Mouse (Mus musculus) lung, adult 2 months (tissue): Measurements from ENCODE around the gene Rims3. TPM values are rescaled to one million over a fixed set of nuclear protein-coding genes. Genes with fewer than 3 reads are reported as not detected.

ENCODE experiments used
- DNase-seq: peaks from one replicate; pipeline ENCODE4 v3.0.0; 2022
- H3K4me1 ChIP-seq: fragments of 200-500 bp; 2 replicates; pipeline ENCODE4 v1.6.1; 2011; ENCODE audit warnings: low read length; ENCODE audit not compliant: control insufficient read depth, insufficient read depth
- H3K4me3 ChIP-seq: fragments of 200-500 bp; replicated peaks from 2 replicates; pipeline ENCODE3; 2011; ENCODE audit warnings: low read depth, mild to moderate bottlenecking, control low read depth, low read length; ENCODE audit errors: extremely low read depth
- CTCF ChIP-seq: fragments of 200-500 bp; IDR thresholded peaks from 2 replicates; pipeline ENCODE4 v1.5.1; 2011; ENCODE audit warnings: mild to moderate bottlenecking, low read length, control low read depth; ENCODE audit not compliant: insufficient read depth
- POLR2A ChIP-seq: fragments of 200-500 bp; IDR thresholded peaks from 2 replicates; pipeline ENCODE4 v1.6.1; 2011; ENCODE audit warnings: low read depth, mild to moderate bottlenecking, control low read depth, low read length, borderline replicate concordance; ENCODE audit errors: extremely low read depth
- WGBS: fragments of 180-500 bp; shearing (Covaris S2); methylation state at CpG from one replicate; pipeline ENCODE4 v1.1.7; 2018; 5-methylcytosine and 5-hydroxymethylcytosine counted together
- polyA plus RNA-seq: library from polyadenylated mRNA; depleted of rRNA; stranded (reverse); fragments of >200 nt; gene quantifications from 2 replicates; pipeline ENCODE4 v1.2.3, GENCODE M21; 2012

The Rims3 gene
- polyA plus RNA-seq, 1 experiment, result 1.4 TPM

- no peak overlapping the region for H3K4me3 ChIP-seq
- no peaks in the 10 kb centered on the region for H3K4me1 ChIP-seq
- no peak for DNase-seq
- WGBS, result 50% methylated on average over 3 of the region's 3 CpGs
- no peak for TF ChIP-seq CTCF
- TF ChIP-seq POLR2A, result no peak
Measured at GRCm38 (mm10) chr4:120875961-120876360, 21.3 kb downstream of the Rims3 start.

- H3K4me1 ChIP-seq, result no peaks in the 10 kb centered on the region
- no peak for DNase-seq
- no peak overlapping the region for H3K4me3 ChIP-seq
- 75% methylated on average over 3 of the region's 3 CpGs for WGBS
- TF ChIP-seq POLR2A (no peak), CTCF (no peak)
Measured at GRCm38 (mm10) chr4:120878728-120879127, 24.1 kb downstream of the Rims3 start.

GRCm38 (mm10) chr4:120879386-120879785, 24.8 kb downstream of the Rims3 start:
- no peak overlapping the region for H3K4me3 ChIP-seq
- H3K4me1 ChIP-seq, result no peaks in the 10 kb centered on the region
- TF ChIP-seq POLR2A, result no peak
- TF ChIP-seq CTCF, result no peak
- 32% methylated on average over 4 of the region's 4 CpGs for WGBS
- DNase-seq, result no peak

DNA sequence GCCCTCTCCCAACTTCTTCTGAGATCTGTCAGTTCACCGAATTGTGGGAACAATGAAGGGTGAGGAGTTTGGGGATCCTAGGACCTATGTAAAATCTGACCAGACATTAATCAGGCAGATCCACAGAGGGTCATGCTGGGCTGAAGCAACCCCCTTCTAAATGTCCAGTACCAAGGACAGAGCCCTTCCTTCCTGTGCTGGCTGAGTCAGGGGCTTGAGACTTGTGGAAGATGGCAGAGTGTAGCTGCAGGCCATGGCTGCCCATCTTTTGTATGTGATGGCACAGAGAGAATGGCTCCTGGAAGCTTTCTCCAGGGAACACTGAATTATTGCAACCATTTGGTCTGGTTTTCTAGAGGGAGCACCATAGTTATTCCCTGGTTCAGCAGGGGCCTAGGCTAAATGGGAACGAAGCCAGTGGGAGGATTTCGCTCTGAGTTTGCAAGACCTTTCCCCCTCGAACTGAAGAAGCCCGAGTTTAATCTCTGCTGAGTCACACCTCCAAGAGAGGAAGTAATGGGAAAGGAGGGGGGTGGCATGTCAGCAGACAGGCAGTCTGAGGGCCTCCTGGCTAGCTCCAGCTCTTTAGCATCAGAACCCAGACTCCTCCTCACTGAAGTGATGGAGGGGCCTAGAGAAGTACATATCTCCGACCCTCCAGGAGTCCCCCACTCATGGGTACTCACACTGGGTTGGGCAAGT, 26.3 kb downstream of the Rims3 start:
- TF ChIP-seq POLR2A (no peak), CTCF (no peak)
- Histone ChIP-seq H3K4me1 (peaks cover 6% of the 10 kb centered on the region; the same call in 1 of the 2 replicates), H3K4me3 (no peak overlapping the region)
- no peak for DNase-seq
- 44% methylated on average over 6 of the region's 6 CpGs for WGBS

- TF ChIP-seq CTCF, result no peak
- TF ChIP-seq POLR2A, result no peak
- Histone ChIP-seq H3K4me1 (peaks cover 7% of the 10 kb centered on the region; the same call in 1 of the 2 replicates), H3K4me3 (no peak overlapping the region)
- no peak for DNase-seq
- WGBS, result 54% methylated on average over 5 of the region's 5 CpGs
Measured at GRCm38 (mm10) chr4:120882002-120882625, 27.5 kb downstream of the Rims3 start.

DNA sequence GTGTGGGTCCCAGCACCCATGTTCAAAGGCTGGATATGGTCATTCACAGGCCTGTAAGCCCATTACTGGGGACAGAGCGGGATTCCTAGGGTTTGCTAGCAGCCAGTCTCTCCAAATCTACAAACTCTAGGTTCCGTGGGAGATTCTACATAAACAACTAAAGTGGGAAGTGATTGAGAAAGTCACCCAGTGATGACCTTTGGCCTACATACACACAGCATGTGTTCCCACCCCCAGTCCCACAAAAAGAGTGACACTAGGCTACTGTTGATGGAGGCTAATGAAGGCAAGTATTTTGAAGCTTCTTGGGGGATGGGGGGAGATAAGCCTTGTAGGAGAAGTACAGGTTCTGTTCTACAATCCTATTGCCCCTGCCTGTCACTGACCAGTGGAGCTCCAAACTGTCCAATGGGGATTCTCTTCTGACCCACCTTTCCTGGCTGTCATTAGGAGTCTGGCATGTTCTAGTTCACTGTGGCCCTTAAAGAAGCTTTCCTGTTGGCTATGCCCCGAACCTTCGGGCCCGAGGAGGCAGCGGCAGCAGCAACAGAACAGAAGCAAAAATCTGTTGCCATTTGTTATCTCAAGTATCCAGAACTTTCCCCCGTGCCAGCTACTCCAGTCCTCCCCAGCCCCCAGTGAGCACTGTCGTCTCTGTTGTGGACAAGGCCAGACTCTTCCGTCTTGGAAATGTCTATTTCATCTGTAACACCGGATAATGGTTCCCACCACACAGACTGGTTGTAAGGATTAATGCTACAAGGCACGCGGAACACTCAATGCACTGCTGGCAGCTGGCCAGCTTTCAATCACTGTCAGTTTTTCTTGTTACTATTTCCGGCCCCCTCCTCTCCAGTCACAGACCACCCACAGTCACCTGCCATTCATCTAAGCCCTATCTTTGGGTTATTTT, 30.8 kb downstream of the Rims3 start:
- WGBS, result 20% methylated on average over 13 of the region's 13 CpGs
- no peak overlapping the region for H3K4me3 ChIP-seq
- peaks cover 7% of the 10 kb centered on the region; the same call in 1 of the 2 replicates for H3K4me1 ChIP-seq
- TF ChIP-seq CTCF, result no peak
- no peak for TF ChIP-seq POLR2A
- no peak for DNase-seq

- H3K4me1 ChIP-seq, result peaks cover 7% of the 10 kb centered on the region; the same call in 1 of the 2 replicates
- no peak for DNase-seq
- TF ChIP-seq CTCF (no peak), POLR2A (no peak)
- no peak overlapping the region for H3K4me3 ChIP-seq
- 14% methylated on average over 4 of the region's 4 CpGs for WGBS
Measured at GRCm38 (mm10) chr4:120886131-120886530, 31.5 kb downstream of the Rims3 start.

DNA sequence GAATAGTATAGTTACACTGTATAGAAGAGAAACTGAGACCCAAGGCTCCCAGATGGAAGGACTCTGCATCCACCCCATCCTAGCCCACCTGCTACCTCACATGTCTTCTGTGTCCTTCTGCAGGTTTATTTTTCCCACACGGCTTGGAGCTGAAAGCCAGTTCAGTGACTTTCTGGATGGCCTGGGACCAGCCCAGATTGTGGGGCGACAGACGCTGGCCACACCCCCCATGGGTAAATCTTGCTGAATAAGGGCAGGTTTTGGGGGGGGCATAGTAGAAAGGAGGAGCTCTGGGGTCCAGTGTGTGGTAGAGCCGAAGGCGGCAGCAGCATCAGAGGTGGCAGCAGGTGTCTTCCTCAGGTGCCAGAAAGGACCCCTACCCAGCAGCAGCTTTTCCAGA, 32.2 kb downstream of the Rims3 start:
- WGBS, result 80% methylated on average over 5 of the region's 5 CpGs
- Histone ChIP-seq H3K4me1 (peaks cover 7% of the 10 kb centered on the region; the same call in 1 of the 2 replicates), H3K4me3 (no peak overlapping the region)
- TF ChIP-seq CTCF, result no peak
- no peak for TF ChIP-seq POLR2A
- no peak for DNase-seq
